Mouse (Mus musculus) liver, embryonic 11.5 days (tissue): Measurements from ENCODE around the gene Cryaa. TPM values are rescaled to one million over a fixed set of nuclear protein-coding genes. Genes with fewer than 3 reads are reported as not detected.

ENCODE experiments used
- ATAC-seq: fragments of 200-750 bp; cut with Nextera tagmentation; replicated peaks from 2 replicates; pipeline ENCODE4 v1.8.0; 2017; ENCODE audit warnings: moderate number of reproducible peaks, mild to moderate bottlenecking, moderate TSS enrichment, moderate library complexity; ENCODE audit not compliant: low FRiP score
- DNase-seq: peaks from one replicate; pipeline ENCODE4 v3.0.0-alpha.2; 2017; ENCODE audit warnings: low spot score
- H3K27ac ChIP-seq: fragments of 300-500 bp; sonication (generic); 2 replicates; pipeline ENCODE4 v1.5.1; 2014; ENCODE audit warnings: mild to moderate bottlenecking, low read depth, low read length, control low read depth
- H3K27me3 ChIP-seq: fragments of 300-500 bp; sonication (generic); replicated peaks from 2 replicates; pipeline ENCODE4 v1.6.1; 2014; ENCODE audit warnings: low read length, mixed read lengths; ENCODE audit not compliant: control insufficient read depth, insufficient read depth
- H3K36me3 ChIP-seq: fragments of 300-500 bp; sonication (generic); 2 replicates; pipeline ENCODE4 v1.6.1; 2014; ENCODE audit warnings: mild to moderate bottlenecking, low read length, moderate library complexity, mixed read lengths; ENCODE audit not compliant: control insufficient read depth, insufficient read depth
- H3K4me1 ChIP-seq: fragments of 300-500 bp; sonication (generic); replicated peaks from 2 replicates; pipeline ENCODE4 v1.6.1; 2014; ENCODE audit warnings: low read length, mixed read lengths; ENCODE audit not compliant: control insufficient read depth, insufficient read depth
- H3K4me2 ChIP-seq: fragments of 300-500 bp; sonication (generic); 2 replicates; pipeline ENCODE4 v1.6.1; 2014; ENCODE audit warnings: mild to moderate bottlenecking, control low read depth, moderate library complexity
- H3K4me3 ChIP-seq: fragments of 300-500 bp; sonication (generic); 2 replicates; pipeline ENCODE4 v1.5.1; 2014; ENCODE audit warnings: low read depth, low read length, control low read depth
- H3K9ac ChIP-seq: fragments of 300-500 bp; sonication (generic); 2 replicates; pipeline ENCODE4 v1.6.1; 2014; ENCODE audit warnings: low read depth, low read length, control low read depth
- H3K9me3 ChIP-seq: fragments of 300-500 bp; sonication (generic); 2 replicates; pipeline ENCODE4 v1.6.1; 2016; ENCODE audit warnings: low read length, inconsistent platforms, mixed read lengths; ENCODE audit not compliant: control insufficient read depth
- WGBS: fragments of 180-500 bp; shearing (Covaris S2); extraction: QIAGEN DNeasy Blood & Tissue Kit; methylation state at CpG from one replicate; pipeline ENCODE4 v1.1.7; 2014; 5-methylcytosine and 5-hydroxymethylcytosine counted together
- polyA plus RNA-seq: library from polyadenylated mRNA; unstranded; fragments of >200 nt; fragmentation: Nextera tagmentation; extraction: Ambion mirVana; gene quantifications from 2 replicates; pipeline ENCODE4 v1.2.1, GENCODE M21; 2014

Cryaa gene
- polyA plus RNA-seq, result not detected in 2 replicates

DNA sequence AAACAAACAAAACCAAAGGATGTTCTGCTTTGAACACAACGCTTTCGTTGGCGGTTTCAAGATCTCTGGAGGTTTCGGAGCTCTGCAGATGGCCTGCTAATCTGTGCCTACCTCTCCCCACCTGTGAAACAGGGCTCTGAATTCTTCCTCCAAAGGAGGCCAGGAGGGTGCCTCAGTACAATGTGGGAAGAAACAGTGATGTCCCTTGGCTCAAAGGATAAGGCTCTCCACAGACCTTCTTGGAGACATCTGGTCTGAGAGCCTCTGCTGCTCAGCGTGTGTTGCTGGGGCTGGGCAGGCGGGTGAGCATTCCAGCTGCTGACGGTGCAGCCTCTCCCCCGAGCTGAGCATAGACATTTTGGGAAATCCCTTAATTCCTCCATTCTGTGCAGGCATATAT, at the start of gene Cryaa:
Gene Cryaa (plus strand): TSS at position 301 of the 400 bp plus-strand sequence.
- Histone ChIP-seq H3K9me3 (no peaks in the 10 kb centered on the region), H3K9ac (no peak within 1 kb of the TSS)
- no peak for ATAC-seq

DNA sequence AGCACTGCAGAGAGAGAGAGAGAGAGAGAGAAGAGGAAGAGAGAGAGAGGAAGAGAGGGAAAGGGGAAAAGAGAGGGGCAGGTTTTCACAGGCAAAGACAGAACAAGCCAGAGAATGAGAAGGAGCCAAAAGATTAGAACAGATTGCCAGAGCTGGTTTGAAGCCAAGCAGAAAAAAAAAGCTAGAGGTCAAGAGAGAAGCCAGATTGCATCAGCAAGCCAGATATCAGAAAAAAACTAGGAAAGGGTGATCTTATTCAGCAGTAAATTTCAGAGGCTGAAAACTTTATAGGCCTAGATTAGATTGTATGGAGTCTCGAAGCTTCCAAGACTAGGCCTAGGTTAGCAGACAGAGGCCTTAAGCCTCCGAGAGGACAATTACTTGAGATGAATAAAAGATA, 49.6 kb upstream of the Cryaa start:
- no peaks in the 10 kb centered on the region for H3K4me1 ChIP-seq
- no peak overlapping the region for H3K4me2 ChIP-seq
- no peak overlapping the region for H3K9ac ChIP-seq
- 85% methylated on average over 2 of the region's 2 CpGs for WGBS
- no peak for ATAC-seq
- no peaks in the 10 kb centered on the region for H3K27me3 ChIP-seq
- H3K27ac ChIP-seq, result no peak overlapping the region
- H3K4me3 ChIP-seq, result no peak overlapping the region
- H3K9me3 ChIP-seq, result no peaks in the 10 kb centered on the region
- no peaks in the 10 kb centered on the region for H3K36me3 ChIP-seq
- DNase-seq, result no peak

More for the DNA sequence above, at the start of gene Cryaa:
- no peak within 1 kb of the TSS for H3K4me2 ChIP-seq
- no peak within 1 kb of the TSS for H3K4me3 ChIP-seq
- no peaks in the 10 kb centered on the region for H3K36me3 ChIP-seq
- no peak for DNase-seq
- WGBS, result 74% methylated on average over 8 of the region's 8 CpGs
- no peak within 1 kb of the TSS for H3K27ac ChIP-seq
- peaks cover 5% of the 10 kb centered on the region; the same call in 1 of the 2 replicates for H3K27me3 ChIP-seq
- no peaks in the 10 kb centered on the region for H3K4me1 ChIP-seq

DNA sequence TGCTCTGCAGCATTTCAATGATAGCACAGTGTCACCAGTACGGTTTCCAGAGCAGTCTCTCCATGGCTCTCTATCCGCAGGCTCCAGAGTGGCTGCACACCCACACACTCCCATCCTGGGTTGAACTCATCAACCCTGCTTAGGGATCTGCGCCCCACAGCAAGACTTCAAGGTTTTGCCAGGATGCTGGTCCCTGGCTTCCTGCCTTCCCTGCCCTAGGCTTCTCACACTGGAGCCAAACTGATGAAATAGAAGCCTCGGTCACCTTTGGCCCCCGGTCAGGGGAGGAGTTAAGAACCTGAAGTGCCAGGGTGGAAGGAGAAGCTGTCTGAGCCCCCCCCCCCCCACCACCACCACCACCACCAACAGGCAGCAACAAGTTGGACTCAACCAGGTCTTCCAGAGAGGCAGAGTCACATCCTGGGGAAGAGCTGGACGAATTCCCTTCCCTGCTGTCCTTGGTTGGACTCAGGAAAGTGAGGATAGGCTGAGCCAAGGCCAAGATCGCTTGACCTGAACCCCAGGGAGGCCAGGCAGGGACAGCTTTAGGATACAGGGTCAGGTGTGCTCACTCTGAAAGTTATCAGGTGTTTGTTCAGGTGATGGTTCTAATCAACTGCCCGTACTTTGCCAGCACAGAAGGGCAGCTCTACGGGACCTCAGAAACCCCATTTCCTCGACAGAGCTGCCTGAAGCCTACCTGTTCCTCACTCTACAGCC, 46.4 kb upstream of the Cryaa start:
- Histone ChIP-seq H3K4me3 (no peak overlapping the region), H3K27ac (no peak overlapping the region), H3K27me3 (peaks cover 10% of the 10 kb centered on the region), H3K36me3 (no peaks in the 10 kb centered on the region), H3K4me2 (no peak overlapping the region), H3K9me3 (no peaks in the 10 kb centered on the region), H3K4me1 (no peaks in the 10 kb centered on the region), H3K9ac (no peak overlapping the region)
- ATAC-seq (no peak), DNase-seq (no peak)
- WGBS, result 70% methylated on average over 10 of the region's 10 CpGs

DNA sequence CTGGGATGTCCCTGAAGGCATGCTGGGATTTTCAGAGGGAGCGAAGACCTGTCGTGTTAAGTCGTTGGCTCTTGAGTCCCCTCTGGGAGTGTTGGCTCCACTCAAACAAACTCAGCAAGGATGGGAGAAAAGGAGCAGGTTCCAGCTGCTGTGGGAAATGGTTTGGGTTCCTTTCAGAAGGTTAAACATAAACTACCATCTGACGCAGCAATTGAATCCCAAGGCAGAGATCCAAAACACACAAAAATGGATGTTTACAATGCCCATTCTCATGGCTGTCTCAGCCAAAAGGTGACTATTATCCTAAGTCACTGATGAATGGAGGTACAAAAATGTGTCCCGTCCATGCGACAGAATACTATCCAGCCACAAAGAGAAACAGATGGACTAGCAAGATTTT, 44.6 kb upstream of the Cryaa start:
- Histone ChIP-seq H3K27me3 (peaks cover 18% of the 10 kb centered on the region), H3K4me2 (no peak overlapping the region), H3K36me3 (no peaks in the 10 kb centered on the region), H3K4me3 (no peak overlapping the region), H3K9ac (no peak overlapping the region), H3K4me1 (peaks cover 3% of the 10 kb centered on the region), H3K9me3 (no peaks in the 10 kb centered on the region), H3K27ac (no peak overlapping the region)
- WGBS, result 73% methylated on average over 6 of the region's 6 CpGs
- ATAC-seq (no peak), DNase-seq (no peak)

DNA sequence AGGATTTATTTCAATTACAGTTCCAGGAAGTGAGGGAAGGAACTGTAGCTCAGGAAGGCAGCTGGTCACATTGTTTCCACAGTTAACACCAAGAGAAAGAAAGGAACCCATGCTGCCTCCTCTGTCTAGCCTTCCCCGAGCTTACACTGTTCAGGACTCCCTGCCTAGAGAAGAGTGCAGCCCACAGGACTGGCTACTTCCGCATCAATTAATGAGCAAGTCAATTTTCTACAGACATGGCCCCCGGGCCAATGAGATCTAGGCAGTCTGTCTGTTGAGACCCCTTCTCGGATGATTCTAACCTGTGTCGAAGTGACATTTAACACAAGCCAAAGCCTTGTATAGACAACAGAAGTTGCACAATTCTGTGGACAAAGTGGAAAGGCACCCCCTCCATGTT, 42.7 kb upstream of the Cryaa start:
- ATAC-seq, result no peak
- Histone ChIP-seq H3K4me2 (no peak overlapping the region), H3K9ac (no peak overlapping the region), H3K4me1 (peaks cover 3% of the 10 kb centered on the region), H3K4me3 (no peak overlapping the region), H3K27ac (no peak overlapping the region), H3K36me3 (no peaks in the 10 kb centered on the region), H3K9me3 (no peaks in the 10 kb centered on the region), H3K27me3 (peaks cover 18% of the 10 kb centered on the region)
- 73% methylated on average over 5 of the region's 5 CpGs for WGBS
- no peak for DNase-seq

DNA sequence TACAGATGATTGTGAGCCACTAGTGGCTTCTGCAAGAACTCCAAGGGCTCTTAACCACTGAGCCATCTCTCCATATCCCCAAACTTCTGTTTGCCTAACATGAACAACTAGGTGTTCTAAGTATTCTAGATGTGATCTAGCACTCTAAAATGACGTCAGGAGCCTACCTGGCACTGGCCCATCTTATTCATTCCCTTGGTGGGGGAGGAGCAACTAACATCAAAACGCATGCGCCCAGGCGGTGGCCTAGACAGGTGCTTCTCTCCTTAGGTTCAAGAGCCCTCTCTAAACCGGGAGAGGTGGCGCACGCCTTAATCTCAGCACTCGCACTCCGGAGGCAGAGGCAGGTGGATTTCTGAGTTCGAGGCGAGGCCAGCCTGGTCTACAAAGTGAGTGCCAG, 41.8 kb upstream of the Cryaa start:
- Histone ChIP-seq H3K36me3 (no peaks in the 10 kb centered on the region), H3K9me3 (no peaks in the 10 kb centered on the region), H3K27ac (no peak overlapping the region), H3K4me3 (no peak overlapping the region), H3K9ac (no peak overlapping the region), H3K4me2 (peak overlapping the region; percentile 93), H3K27me3 (peaks cover 18% of the 10 kb centered on the region), H3K4me1 (peaks cover 3% of the 10 kb centered on the region)
- 49% methylated on average over 11 of the region's 11 CpGs for WGBS
- no peak for DNase-seq
- no peak for ATAC-seq

DNA sequence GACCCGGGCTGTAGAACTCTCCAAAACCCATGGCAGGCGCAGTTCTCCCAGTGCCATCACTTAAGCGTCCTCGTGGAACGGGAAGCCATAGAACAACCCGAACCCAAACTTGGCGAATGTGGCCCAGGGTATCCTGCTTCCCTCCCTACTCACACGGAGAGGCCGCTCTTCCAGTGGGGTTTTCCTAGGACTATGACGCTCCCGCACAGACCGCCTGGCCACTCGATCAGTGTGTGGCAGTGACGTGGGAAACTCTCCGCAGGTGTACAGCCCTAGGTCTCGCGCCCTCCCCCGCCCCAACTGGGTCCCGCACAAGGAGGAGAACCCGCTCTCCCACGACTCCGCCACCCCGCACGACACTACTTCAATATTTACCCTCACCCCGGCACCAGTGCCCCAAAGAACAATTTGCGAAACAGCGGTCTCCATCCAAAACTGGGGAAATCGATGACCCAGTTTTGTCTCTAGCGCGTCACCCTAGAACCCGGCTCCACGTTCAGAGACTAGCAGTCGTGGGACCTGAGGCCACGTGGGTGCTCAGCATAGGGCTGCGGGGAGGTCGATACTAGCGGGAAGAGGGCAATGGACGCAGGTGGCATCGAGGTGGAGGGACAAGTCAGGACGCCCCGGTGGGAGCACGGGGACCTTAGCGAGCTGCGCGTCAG, 41.2 kb upstream of the Cryaa start:
- Histone ChIP-seq H3K9me3 (no peaks in the 10 kb centered on the region), H3K27me3 (peaks cover 18% of the 10 kb centered on the region), H3K36me3 (no peaks in the 10 kb centered on the region), H3K27ac (no peak overlapping the region), H3K4me1 (peaks cover 3% of the 10 kb centered on the region), H3K4me2 (peak overlapping the region; percentile 93), H3K9ac (peak overlapping the region; percentile 42; the same call in 1 of the 2 replicates), H3K4me3 (peak overlapping the region; percentile 56)
- ATAC-seq (no peak; the same call in 1 of the 2 replicates), DNase-seq (no peak)
- WGBS, result 5% methylated on average over 45 of the region's 45 CpGs

DNA sequence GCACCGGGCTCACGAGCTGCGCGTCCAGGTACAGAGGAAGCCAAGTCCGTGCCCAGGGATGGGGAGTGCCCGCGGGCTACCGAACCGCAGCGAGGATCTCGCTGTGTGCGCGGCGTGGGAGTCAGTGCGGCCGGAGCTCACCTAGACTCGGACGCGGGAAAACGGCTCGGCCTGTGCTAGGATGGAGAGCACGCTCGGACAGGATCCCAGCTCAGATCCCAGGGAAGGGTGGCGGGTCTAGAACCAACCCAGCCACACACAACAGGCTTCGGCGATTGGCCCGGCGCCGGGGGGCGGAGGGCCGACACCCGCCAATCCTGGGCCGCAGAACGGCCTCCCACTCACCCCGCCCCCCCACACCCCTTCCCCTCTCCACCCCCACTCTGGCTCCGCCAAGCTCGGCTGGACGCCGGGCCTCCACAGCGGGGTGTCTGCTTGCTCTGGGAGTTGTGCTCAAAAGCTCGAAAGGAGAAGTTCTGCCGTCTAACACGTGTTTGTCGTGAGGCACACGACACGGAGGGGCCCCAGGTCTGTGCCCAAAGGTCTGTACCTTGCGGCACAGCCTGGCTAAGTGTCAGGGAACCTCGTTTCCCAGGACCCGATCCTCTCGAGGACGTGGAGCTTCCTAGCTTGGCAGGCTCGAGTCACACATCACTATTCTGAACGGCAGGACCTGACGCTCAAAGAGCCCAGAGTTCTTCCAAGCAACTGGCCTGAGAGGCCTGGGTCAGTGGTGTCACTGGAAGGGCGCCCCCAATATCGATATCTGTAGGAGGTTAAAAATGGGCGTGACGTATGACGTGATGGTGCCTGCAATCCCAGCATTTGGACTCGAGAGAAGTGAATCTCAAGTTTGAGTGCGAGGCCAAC, 40.4 kb upstream of the Cryaa start, which contains the start of gene Cbs:
Gene Cbs (minus strand): TSS at position 297 of the 870 bp plus-strand sequence.
- Histone ChIP-seq H3K27ac (no peak within 1 kb of the TSS), H3K4me2 (peak within 1 kb of the TSS; percentile 93), H3K9ac (peak within 1 kb of the TSS; percentile 42), H3K4me1 (peaks cover 3% of the 10 kb centered on the region), H3K4me3 (peak within 1 kb of the TSS; percentile 56), H3K36me3 (no peaks in the 10 kb centered on the region), H3K9me3 (no peaks in the 10 kb centered on the region), H3K27me3 (peaks cover 18% of the 10 kb centered on the region)
- peak; percentile 85 for ATAC-seq
- peak; percentile 78 for DNase-seq
- WGBS, result 2% methylated on average over 61 of the region's 61 CpGs
